Mouse (Mus musculus) macrophage (primary cell): ENCODE measurements around the gene Atg16l2. TPM values are rescaled to one million over a fixed set of nuclear protein-coding genes. Genes with fewer than 3 reads are reported as not detected.

Experiments used
- H3K27ac ChIP-seq: fragments of 350-480 bp; formaldehyde crosslinking; 2 replicates; pipeline ENCODE4 v1.9.0; 2021
- H3K36me3 ChIP-seq: fragments of 350-480 bp; formaldehyde crosslinking; 2 replicates; pipeline ENCODE4 v1.9.0; 2021; ENCODE audit errors: inconsistent target
- H3K4me3 ChIP-seq: fragments of 350-480 bp; formaldehyde crosslinking; 2 replicates; pipeline ENCODE4 v1.9.0; 2021; ENCODE audit errors: inconsistent target
- H3K79me2 ChIP-seq: fragments of 350-480 bp; formaldehyde crosslinking; 2 replicates; pipeline ENCODE4 v1.9.0; 2021; ENCODE audit errors: inconsistent target
- WGBS: methylation state at CpG from one replicate; pipeline ENCODE4 v1.1.7; 2026; ENCODE audit warnings: inconsistent platforms; ENCODE audit not compliant: missing documents; 5-methylcytosine and 5-hydroxymethylcytosine counted together
- polyA plus RNA-seq: library from polyadenylated mRNA; stranded (reverse); fragments of 250-400 nt; gene quantifications from 3 replicates; pipeline ENCODE4 v1.2.4, GENCODE M21; 2018; ENCODE audit warnings: inconsistent platforms

The Atg16l2 gene
- polyA plus RNA-seq, 1 experiment from 2014 or later, result 4.0 TPM

DNA sequence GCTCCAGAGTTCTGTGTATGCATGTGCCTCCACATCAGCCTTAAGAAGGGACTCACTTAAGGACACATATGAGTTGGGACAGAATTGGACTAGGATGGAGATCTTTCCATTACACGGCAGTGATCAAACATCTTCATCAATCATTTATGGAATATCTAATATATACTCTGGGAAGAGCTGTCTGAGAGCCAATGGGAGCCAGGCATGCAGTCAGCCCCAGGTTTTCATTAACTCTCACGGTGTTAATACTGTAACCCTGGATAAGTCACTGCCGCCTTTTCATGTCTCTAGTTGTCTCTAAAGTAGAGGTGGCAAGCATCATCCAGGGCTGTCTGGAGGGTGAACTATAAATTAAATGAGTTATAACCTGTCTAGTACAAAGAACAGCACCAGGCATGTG, 11.0 kb upstream of the Atg16l2 start:
- no peak overlapping the region for H3K4me3 ChIP-seq
- H3K79me2 ChIP-seq, result no peaks in the 10 kb centered on the region
- no peak overlapping the region for H3K27ac ChIP-seq
- H3K36me3 ChIP-seq, result no peaks in the 10 kb centered on the region
- 97% methylated on average over 3 of the region's 3 CpGs for WGBS

GRCm38 (mm10) chr7:101311061-101311460, 9.0 kb upstream of the Atg16l2 start:
- Histone ChIP-seq H3K36me3 (no peaks in the 10 kb centered on the region), H3K79me2 (no peaks in the 10 kb centered on the region), H3K4me3 (peak overlapping the region; percentile 52), H3K27ac (peak overlapping the region; percentile 88)
- 17% methylated on average over 2 of the region's 2 CpGs for WGBS

DNA sequence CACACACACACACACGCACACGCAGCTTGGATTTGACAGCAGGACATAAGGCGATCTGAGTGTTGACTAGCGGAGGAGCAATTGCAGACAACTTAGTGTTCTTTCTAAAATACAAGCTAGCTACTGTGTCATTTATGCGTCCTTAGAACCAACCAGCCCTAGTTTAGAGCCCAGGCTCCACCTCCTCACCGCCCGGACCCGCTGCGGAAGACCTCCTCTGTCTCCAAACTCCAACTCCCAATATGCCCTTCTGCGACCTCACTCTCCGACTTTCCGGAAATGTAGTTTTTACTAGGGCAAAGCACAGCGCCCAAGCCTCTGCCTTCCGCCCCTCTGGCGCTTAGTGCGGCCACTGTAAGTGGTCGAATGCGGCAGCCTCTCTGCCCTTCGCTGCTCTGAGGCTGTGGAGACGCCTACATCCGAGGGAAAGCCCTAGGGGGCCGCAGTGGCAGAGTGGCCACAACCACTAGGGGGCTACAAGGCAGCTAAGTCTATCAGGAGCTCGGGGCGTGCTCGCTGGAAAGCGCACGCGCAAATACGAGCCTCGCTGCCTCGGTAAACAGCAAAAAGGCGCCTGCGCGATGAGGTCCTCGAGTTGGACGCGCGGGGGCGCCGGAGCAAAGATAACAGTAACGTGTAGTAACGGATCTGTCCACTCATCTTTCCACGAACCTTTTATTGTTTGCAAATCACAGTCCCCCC, 8.4 kb upstream of the Atg16l2 start:
- Histone ChIP-seq H3K79me2 (no peaks in the 10 kb centered on the region), H3K4me3 (peak overlapping the region; percentile 52), H3K27ac (peak overlapping the region; percentile 88), H3K36me3 (no peaks in the 10 kb centered on the region)
- under 1% methylated on average over 43 of the region's 43 CpGs for whole genome bisulfite sequencing

- no peaks in the 10 kb centered on the region for H3K36me3 ChIP-seq
- H3K79me2 ChIP-seq, result no peaks in the 10 kb centered on the region
- H3K4me3 ChIP-seq, result peak overlapping the region; percentile 52
- 37% methylated on average over 5 of the region's 5 CpGs for WGBS
- H3K27ac ChIP-seq, result peak overlapping the region; percentile 88
These were observed 7.9 kb upstream of the Atg16l2 start for GRCm38 (mm10) chr7:101309985-101310326.

DNA sequence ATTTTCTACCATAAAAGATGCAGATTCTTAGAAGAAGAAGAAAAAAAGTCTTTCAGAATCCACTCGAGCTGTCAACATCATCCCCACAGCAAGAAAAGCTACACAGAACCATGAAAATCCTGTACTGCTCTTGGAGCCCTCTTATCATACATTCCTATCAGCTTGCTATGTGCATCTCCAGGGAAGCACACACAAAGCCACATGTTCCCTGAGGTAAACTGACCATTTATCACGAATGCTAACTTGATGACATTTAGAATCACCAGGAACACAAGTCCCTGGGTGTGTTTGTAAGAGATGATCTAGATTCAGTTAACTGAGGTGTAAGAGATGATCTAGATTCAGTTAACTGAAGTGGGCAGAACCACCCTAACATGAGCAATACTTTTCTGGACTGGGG, 4.8 kb upstream of the Atg16l2 start:
- H3K36me3 ChIP-seq, result no peaks in the 10 kb centered on the region
- H3K27ac ChIP-seq, result no peak overlapping the region
- WGBS, result 85% methylated on average over 2 of the region's 2 CpGs
- no peaks in the 10 kb centered on the region for H3K79me2 ChIP-seq
- no peak overlapping the region for H3K4me3 ChIP-seq

- Histone ChIP-seq H3K27ac (no peak overlapping the region), H3K36me3 (no peaks in the 10 kb centered on the region), H3K4me3 (no peak overlapping the region), H3K79me2 (peaks cover 23% of the 10 kb centered on the region; the same call in 1 of the 2 replicates)
- 78% methylated on average over 7 of the region's 7 CpGs for WGBS
These were observed 640 bp upstream of the Atg16l2 start for GRCm38 (mm10) chr7:101302691-101303090.

GRCm38 (mm10) chr7:101301361-101301880, 630 bp downstream of the Atg16l2 start:
- peak overlapping the region; percentile 41 for H3K27ac ChIP-seq
- H3K79me2 ChIP-seq, result peaks cover 23% of the 10 kb centered on the region; the same call in 1 of the 2 replicates
- H3K4me3 ChIP-seq, result peak overlapping the region; percentile 81
- WGBS, result under 1% methylated on average over 29 of the region's 30 CpGs
- no peaks in the 10 kb centered on the region for H3K36me3 ChIP-seq

DNA sequence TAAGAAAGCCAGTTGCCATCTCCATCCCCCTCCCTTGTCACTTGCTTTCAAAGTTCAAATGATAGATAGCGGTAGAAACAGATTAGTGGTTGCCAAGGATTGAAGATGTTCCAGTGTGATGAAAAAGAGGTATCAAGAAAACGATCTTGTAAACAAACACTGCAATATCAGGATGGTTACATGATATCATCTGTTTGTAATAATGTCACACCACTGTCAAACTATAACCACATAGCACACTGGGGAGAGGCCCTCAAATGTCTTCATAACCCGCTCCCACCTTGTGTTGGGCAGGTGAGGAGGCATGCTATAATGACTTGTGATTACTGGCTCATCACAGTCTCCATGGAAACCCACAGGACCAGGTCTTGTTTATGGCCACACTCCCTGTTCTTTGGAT, 3.7 kb downstream of the Atg16l2 start:
- Histone ChIP-seq H3K36me3 (peaks cover 6% of the 10 kb centered on the region; the same call in 1 of the 2 replicates), H3K79me2 (peaks cover 23% of the 10 kb centered on the region; the same call in 1 of the 2 replicates), H3K27ac (no peak overlapping the region), H3K4me3 (no peak overlapping the region)
- 81% methylated on average over 3 of the region's 3 CpGs for WGBS

GRCm38 (mm10) chr7:101297023-101297405, 5.0 kb downstream of the Atg16l2 start:
- WGBS, result 68% methylated on average over 8 of the region's 8 CpGs
- Histone ChIP-seq H3K79me2 (peaks cover 23% of the 10 kb centered on the region; the same call in 1 of the 2 replicates), H3K27ac (no peak overlapping the region), H3K4me3 (no peak overlapping the region), H3K36me3 (peaks cover 6% of the 10 kb centered on the region; the same call in 1 of the 2 replicates)

- Histone ChIP-seq H3K4me3 (no peak overlapping the region), H3K27ac (no peak overlapping the region), H3K79me2 (peaks cover 23% of the 10 kb centered on the region; the same call in 1 of the 2 replicates), H3K36me3 (peaks cover 6% of the 10 kb centered on the region; the same call in 1 of the 2 replicates)
- WGBS, result 53% methylated on average over 35 of the region's 35 CpGs
These were observed 5.6 kb downstream of the Atg16l2 start for GRCm38 (mm10) chr7:101296252-101297022.

DNA sequence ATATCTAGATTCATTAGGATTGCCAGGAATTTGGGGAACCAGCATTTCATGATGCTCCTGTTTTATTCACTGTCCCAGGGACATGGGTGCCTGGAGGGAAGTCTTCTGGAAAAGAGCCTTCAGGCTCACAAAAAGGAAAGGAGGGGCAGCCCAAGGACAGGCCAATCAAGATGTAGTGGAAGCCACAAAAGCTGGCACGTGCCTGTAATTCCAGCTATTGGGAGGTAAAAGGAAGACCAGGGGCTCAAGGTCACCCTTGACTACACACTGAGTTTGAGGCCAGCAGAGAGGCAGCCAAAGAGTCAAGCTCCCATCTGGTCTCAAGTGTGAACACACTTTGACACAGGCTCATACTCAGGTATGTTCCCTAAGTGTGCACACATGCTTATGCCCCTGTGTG, 6.6 kb downstream of the Atg16l2 start:
- 91% methylated on average over 1 of the region's 1 CpGs for WGBS
- Histone ChIP-seq H3K4me3 (no peak overlapping the region), H3K79me2 (peaks cover 17% of the 10 kb centered on the region; the same call in 1 of the 2 replicates), H3K36me3 (peaks cover 11% of the 10 kb centered on the region; the same call in 1 of the 2 replicates), H3K27ac (no peak overlapping the region)

DNA sequence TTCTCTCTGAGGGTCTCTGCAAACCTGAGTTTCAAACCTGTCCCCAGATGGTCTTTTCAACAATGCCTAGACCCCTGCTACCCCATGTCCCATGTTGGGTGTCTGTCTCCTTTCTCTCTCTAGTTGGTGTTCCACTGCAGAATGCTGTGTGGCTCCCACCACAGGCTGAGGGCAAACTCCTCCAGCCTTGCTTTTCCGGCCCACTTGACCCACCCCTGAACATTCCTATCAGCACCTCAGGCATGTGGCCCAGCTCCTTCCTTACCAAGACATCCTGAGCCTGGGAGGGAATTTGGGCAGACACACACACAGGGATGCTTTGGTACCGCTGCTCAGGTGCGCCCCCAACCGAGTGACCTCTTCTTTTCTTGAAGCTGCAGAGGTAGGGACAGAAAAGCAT, 8.4 kb downstream of the Atg16l2 start:
- WGBS, result 85% methylated on average over 4 of the region's 4 CpGs
- Histone ChIP-seq H3K79me2 (no peaks in the 10 kb centered on the region), H3K36me3 (peaks cover 19% of the 10 kb centered on the region; the same call in 1 of the 2 replicates), H3K27ac (no peak overlapping the region), H3K4me3 (no peak overlapping the region)

- Histone ChIP-seq H3K4me3 (no peak overlapping the region), H3K27ac (no peak overlapping the region), H3K79me2 (no peaks in the 10 kb centered on the region), H3K36me3 (peaks cover 19% of the 10 kb centered on the region; the same call in 1 of the 2 replicates)
- WGBS, result 97% methylated on average over 4 of the region's 4 CpGs
These were observed 8.9 kb downstream of the Atg16l2 start for GRCm38 (mm10) chr7:101293138-101293537.

GRCm38 (mm10) chr7:101292696-101293095, 9.4 kb downstream of the Atg16l2 start:
- Histone ChIP-seq H3K4me3 (no peak overlapping the region), H3K79me2 (no peaks in the 10 kb centered on the region), H3K27ac (no peak overlapping the region), H3K36me3 (peaks cover 21% of the 10 kb centered on the region; the same call in 1 of the 2 replicates)
- 91% methylated on average over 1 of the region's 1 CpGs for WGBS

GRCm38 (mm10) chr7:101292086-101292485, 10.0 kb downstream of the Atg16l2 start:
- WGBS, result 86% methylated on average over 1 of the region's 4 CpGs
- H3K4me3 ChIP-seq, result no peak overlapping the region
- H3K79me2 ChIP-seq, result no peaks in the 10 kb centered on the region
- H3K36me3 ChIP-seq, result peaks cover 23% of the 10 kb centered on the region; the same call in 1 of the 2 replicates
- H3K27ac ChIP-seq, result no peak overlapping the region
